Mouse (Mus musculus): Measurements from ENCODE around the gene Tmbim1. TPM values are rescaled to one million over a fixed set of nuclear protein-coding genes. Genes with fewer than 3 reads are reported as not detected.

The Tmbim1 gene
- polyA plus RNA-seq, 1 experiment from 2014 or later, result 149 TPM

DNA sequence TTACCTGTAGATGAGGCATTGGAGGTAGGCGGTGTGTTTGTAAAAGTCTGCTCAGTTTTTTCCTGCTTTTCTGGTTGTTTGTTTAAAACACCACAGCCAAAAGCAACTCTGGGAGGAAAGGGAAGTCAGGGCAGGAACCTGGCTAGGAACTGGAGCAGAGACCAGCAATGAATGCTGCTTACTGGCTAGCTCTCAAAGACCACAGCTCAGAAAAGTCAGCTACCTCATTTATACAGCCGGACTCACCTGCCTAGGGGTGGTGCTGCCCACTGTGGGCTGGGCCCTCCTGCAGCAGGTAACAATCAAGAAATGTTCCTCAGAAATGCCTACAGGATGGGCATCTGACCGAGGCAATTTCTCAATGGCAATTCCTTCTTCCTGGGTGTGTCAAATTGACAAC is 9.4 kb upstream of the Tmbim1 start:
- Histone ChIP-seq H3K4me2 (replicated peaks; ENCODE audit: low read depth, low read length) (no peak overlapping the region), H3K9me3 (ENCODE audit: low read length) (no peaks in the 10 kb centered on the region), H3K4me3 (ENCODE audit: low read depth, low read length) (no peak overlapping the region), H3K36me3 (ENCODE audit: insufficient read depth, low read length) (no peaks in the 10 kb centered on the region), H3K4me1 (ENCODE audit: insufficient read depth, low read depth, low read length) (no peaks in the 10 kb centered on the region), H3K27ac (ENCODE audit: low read length) (no peak overlapping the region), H3K9ac (replicated peaks; ENCODE audit: low read depth) (no peak overlapping the region), H3K27me3 (replicated peaks; ENCODE audit: insufficient read depth, low read length) (no peaks in the 10 kb centered on the region)
- no peak for TF ChIP-seq CTCF (IDR thresholded peaks at IDR 0.05)
- no peak for TF ChIP-seq EP300 (IDR thresholded peaks at IDR 0.05)
- no peak for ATAC-seq
- WGBS, result 65% methylated on average over 3 of the region's 3 CpGs
- DNase-seq (ENCODE audit: low spot score), result no peak

DNA sequence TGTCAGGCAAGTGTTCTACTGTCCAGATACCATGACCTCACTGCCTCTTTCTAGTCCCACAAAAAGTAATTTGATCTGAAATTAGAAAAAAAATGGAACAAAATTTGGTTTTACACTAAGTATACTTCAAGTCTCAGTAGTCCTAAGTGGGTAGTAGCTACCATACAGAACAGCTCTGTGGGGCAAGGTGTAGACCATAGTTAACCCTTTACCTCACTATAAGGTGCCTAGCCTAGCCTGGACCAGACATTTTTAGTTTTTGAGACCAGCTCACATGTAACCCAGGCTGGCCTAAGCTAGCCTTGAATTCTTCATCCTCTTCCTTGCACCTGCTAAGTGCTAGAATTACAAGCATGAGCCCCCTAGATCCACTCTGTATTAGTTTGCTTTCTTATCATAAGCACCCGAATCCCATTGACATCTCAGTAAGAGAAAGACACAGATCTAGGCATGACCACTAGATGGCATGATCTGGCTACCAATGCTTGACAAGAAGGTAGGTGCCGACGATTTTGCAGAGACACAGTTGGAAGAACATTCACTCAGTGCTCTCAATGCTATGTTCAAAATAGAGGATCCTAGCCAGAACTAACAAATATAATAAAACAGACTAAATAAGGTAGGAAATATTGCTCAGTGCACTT is 7.7 kb upstream of the Tmbim1 start:
- Histone ChIP-seq H3K36me3 (ENCODE audit: insufficient read depth, low read length) (no peaks in the 10 kb centered on the region), H3K4me3 (ENCODE audit: low read depth, low read length) (no peak overlapping the region), H3K27me3 (replicated peaks; ENCODE audit: insufficient read depth, low read length) (no peaks in the 10 kb centered on the region), H3K4me2 (replicated peaks; ENCODE audit: low read depth, low read length) (no peak overlapping the region), H3K9me3 (ENCODE audit: low read length) (no peaks in the 10 kb centered on the region), H3K4me1 (ENCODE audit: insufficient read depth, low read depth, low read length) (no peaks in the 10 kb centered on the region; the same call in 1 of the 2 replicates), H3K27ac (ENCODE audit: low read length) (no peak overlapping the region), H3K9ac (replicated peaks; ENCODE audit: low read depth) (no peak overlapping the region)
- DNase-seq (ENCODE audit: low spot score), result peak; percentile 95
- no peak for TF ChIP-seq EP300 (IDR thresholded peaks at IDR 0.05)
- peak; percentile 96 for TF ChIP-seq CTCF (IDR thresholded peaks at IDR 0.05)
- ATAC-seq, result peak; percentile 62
- WGBS, result 2% methylated on average over 3 of the region's 3 CpGs

DNA sequence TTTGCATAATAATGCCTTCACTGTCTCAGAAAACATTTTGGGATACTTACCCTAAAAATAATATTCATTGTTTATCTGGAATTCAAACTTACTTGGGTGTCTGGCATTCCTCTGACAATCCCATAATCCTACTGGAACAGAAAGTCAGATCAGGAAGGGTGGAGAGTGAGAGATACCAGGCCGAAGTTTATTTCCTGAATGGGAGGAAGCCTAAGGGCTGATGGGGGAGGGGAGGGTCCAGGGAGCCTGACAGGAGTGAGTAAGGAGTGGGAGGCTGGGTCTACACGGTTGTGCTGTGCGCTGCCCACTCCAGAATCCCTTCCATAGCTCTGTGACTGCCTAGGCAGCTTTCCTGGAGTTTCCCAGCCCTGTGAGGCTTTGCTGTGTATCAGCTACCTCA is 4.3 kb upstream of the Tmbim1 start:
- no peak overlapping the region for H3K4me2 ChIP-seq (replicated peaks; ENCODE audit: low read depth, low read length)
- peak; percentile 49 for DNase-seq (ENCODE audit: low spot score)
- ATAC-seq, result peak; percentile 33; the same call in 1 of the 2 replicates
- TF ChIP-seq CTCF (IDR thresholded peaks at IDR 0.05) (no peak), EP300 (IDR thresholded peaks at IDR 0.05) (peak; percentile 24; the same call in 1 of the 2 replicates)
- H3K4me1 ChIP-seq (ENCODE audit: insufficient read depth, low read depth, low read length), result no peaks in the 10 kb centered on the region; the same call in 1 of the 2 replicates
- WGBS, result 21% methylated on average over 3 of the region's 3 CpGs
- H3K4me3 ChIP-seq (ENCODE audit: low read depth, low read length), result no peak overlapping the region
- H3K27ac ChIP-seq (ENCODE audit: low read length), result peak overlapping the region; percentile 51
- no peak overlapping the region for H3K9ac ChIP-seq (replicated peaks; ENCODE audit: low read depth)
- H3K36me3 ChIP-seq (ENCODE audit: insufficient read depth, low read length), result no peaks in the 10 kb centered on the region
- H3K9me3 ChIP-seq (ENCODE audit: low read length), result no peaks in the 10 kb centered on the region
- no peaks in the 10 kb centered on the region for H3K27me3 ChIP-seq (replicated peaks; ENCODE audit: insufficient read depth, low read length)

- Histone ChIP-seq H3K4me2 (replicated peaks; ENCODE audit: low read depth, low read length) (no peak overlapping the region), H3K9me3 (ENCODE audit: low read length) (no peaks in the 10 kb centered on the region), H3K27me3 (replicated peaks; ENCODE audit: insufficient read depth, low read length) (no peaks in the 10 kb centered on the region), H3K27ac (ENCODE audit: low read length) (no peak overlapping the region), H3K9ac (replicated peaks; ENCODE audit: low read depth) (no peak overlapping the region), H3K4me3 (ENCODE audit: low read depth, low read length) (no peak overlapping the region), H3K4me1 (ENCODE audit: insufficient read depth, low read depth, low read length) (peaks cover under 1% of the 10 kb centered on the region; the same call in 1 of the 2 replicates), H3K36me3 (ENCODE audit: insufficient read depth, low read length) (no peaks in the 10 kb centered on the region)
- DNase-seq (ENCODE audit: low spot score) (no peak), ATAC-seq (no peak)
- WGBS, result 77% methylated on average over 10 of the region's 10 CpGs
- TF ChIP-seq CTCF (IDR thresholded peaks at IDR 0.05) (no peak), EP300 (IDR thresholded peaks at IDR 0.05) (no peak)
Measured at GRCm38 (mm10) chr1:74308001-74308964, 2.9 kb upstream of the Tmbim1 start.

GRCm38 (mm10) chr1:74307146-74307545 is 1.7 kb upstream of the Tmbim1 start:
- TF ChIP-seq EP300 (IDR thresholded peaks at IDR 0.05), result no peak
- no peak for TF ChIP-seq CTCF (IDR thresholded peaks at IDR 0.05)
- peaks cover 12% of the 10 kb centered on the region; the same call in 1 of the 2 replicates for H3K4me1 ChIP-seq (ENCODE audit: insufficient read depth, low read depth, low read length)

DNA sequence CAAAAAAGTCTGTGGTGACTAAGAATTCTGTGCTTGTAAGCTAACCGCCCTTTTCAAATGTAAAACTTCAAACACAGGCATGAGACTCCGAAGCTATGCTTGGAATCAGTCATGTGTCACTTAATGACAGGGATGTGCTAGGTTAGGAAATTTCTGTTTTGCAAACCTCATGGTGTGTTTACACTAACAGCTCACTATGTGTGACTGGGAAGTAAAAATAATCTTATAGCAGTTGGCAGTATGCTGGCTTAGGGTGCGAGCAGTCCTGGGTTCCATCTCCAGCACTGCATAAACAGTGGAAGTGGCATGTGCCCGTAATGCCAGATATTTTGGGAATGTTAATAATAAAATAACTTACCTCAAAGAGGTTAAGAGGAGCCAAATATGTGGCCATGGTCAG is 476 bp downstream of the Tmbim1 start:
- H3K36me3 ChIP-seq (ENCODE audit: insufficient read depth, low read length), result no peaks in the 10 kb centered on the region

More at GRCm38 (mm10) chr1:74307146-74307545, 1.7 kb upstream of the Tmbim1 start:
- no peak overlapping the region for H3K9ac ChIP-seq (replicated peaks; ENCODE audit: low read depth)
- no peak overlapping the region for H3K4me2 ChIP-seq (replicated peaks; ENCODE audit: low read depth, low read length)
- no peak overlapping the region for H3K27ac ChIP-seq (ENCODE audit: low read length)
- H3K9me3 ChIP-seq (ENCODE audit: low read length), result no peaks in the 10 kb centered on the region
- WGBS, result 95% methylated on average over 1 of the region's 1 CpGs
- ATAC-seq (no peak), DNase-seq (ENCODE audit: low spot score) (no peak)
- no peaks in the 10 kb centered on the region for H3K27me3 ChIP-seq (replicated peaks; ENCODE audit: insufficient read depth, low read length)
- no peak overlapping the region for H3K4me3 ChIP-seq (ENCODE audit: low read depth, low read length)
- no peaks in the 10 kb centered on the region for H3K36me3 ChIP-seq (ENCODE audit: insufficient read depth, low read length)

More for the DNA sequence above, 476 bp downstream of the Tmbim1 start:
- H3K4me1 ChIP-seq (ENCODE audit: insufficient read depth, low read depth, low read length), result peaks cover 31% of the 10 kb centered on the region; the same call in 1 of the 2 replicates
- H3K4me2 ChIP-seq (replicated peaks; ENCODE audit: low read depth, low read length), result no peak overlapping the region
- peak; percentile 84 for DNase-seq (ENCODE audit: low spot score)
- H3K9me3 ChIP-seq (ENCODE audit: low read length), result no peaks in the 10 kb centered on the region
- peak; percentile 43 for ATAC-seq
- H3K9ac ChIP-seq (replicated peaks; ENCODE audit: low read depth), result no peak overlapping the region
- TF ChIP-seq EP300 (IDR thresholded peaks at IDR 0.05) (peak; percentile 56), CTCF (IDR thresholded peaks at IDR 0.05) (no peak)
- H3K4me3 ChIP-seq (ENCODE audit: low read depth, low read length), result no peak overlapping the region
- no peaks in the 10 kb centered on the region for H3K27me3 ChIP-seq (replicated peaks; ENCODE audit: insufficient read depth, low read length)
- H3K27ac ChIP-seq (ENCODE audit: low read length), result no peak overlapping the region
- WGBS, result 32% methylated on average over 4 of the region's 4 CpGs
